Mouse (Mus musculus) kidney, embryonic 14.5 days (tissue): Measurements from ENCODE around the gene Retreg1. TPM values are rescaled to one million over a fixed set of nuclear protein-coding genes. Genes with fewer than 3 reads are reported as not detected.
A peak's percentile ranks its signal among the peaks of the same experiment; 100 is the strongest.

Experiments used
- ATAC-seq: fragments of 200-750 bp; cut with Nextera tagmentation; 2 replicates; pipeline ENCODE4 v1.8.0; 2017; ENCODE audit warnings: moderate number of reproducible peaks, mild to moderate bottlenecking, moderate TSS enrichment, moderate library complexity; ENCODE audit not compliant: low FRiP score, low TSS enrichment
- H3K27ac ChIP-seq: fragments of 300-500 bp; sonication (generic); 2 replicates; pipeline ENCODE4 v1.5.1; 2014; ENCODE audit warnings: low read depth, mild to moderate bottlenecking, low read length, moderate library complexity, mixed read lengths
- H3K27me3 ChIP-seq: fragments of 300-500 bp; sonication (generic); 2 replicates; pipeline ENCODE4 v1.6.1; 2014; ENCODE audit warnings: mild to moderate bottlenecking, low read length; ENCODE audit not compliant: control insufficient read depth, insufficient read depth
- H3K36me3 ChIP-seq: fragments of 300-500 bp; sonication (generic); 2 replicates; pipeline ENCODE4 v1.6.1; 2014; ENCODE audit warnings: low read length, mixed read lengths; ENCODE audit not compliant: control insufficient read depth, insufficient read depth
- H3K4me1 ChIP-seq: fragments of 300-500 bp; sonication (generic); 2 replicates; pipeline ENCODE4 v1.6.1; 2014; ENCODE audit warnings: low read length, mixed read lengths; ENCODE audit not compliant: control insufficient read depth, insufficient read depth
- H3K4me2 ChIP-seq: fragments of 300-500 bp; sonication (generic); replicated peaks from 2 replicates; pipeline ENCODE4 v1.6.1; 2014; ENCODE audit warnings: low read depth, mild to moderate bottlenecking, low read length
- H3K4me3 ChIP-seq: fragments of 300-500 bp; sonication (generic); 2 replicates; pipeline ENCODE4 v1.5.1; 2014; ENCODE audit warnings: mild to moderate bottlenecking, low read length
- H3K9ac ChIP-seq: fragments of 300-500 bp; sonication (generic); 2 replicates; pipeline ENCODE4 v1.6.1; 2014; ENCODE audit warnings: low read depth, mild to moderate bottlenecking, low read length, moderate library complexity
- H3K9me3 ChIP-seq: fragments of 300-500 bp; sonication (generic); 2 replicates; pipeline ENCODE4 v1.6.1; 2016; ENCODE audit warnings: low read length; ENCODE audit not compliant: control insufficient read depth
- WGBS: fragments of 180-500 bp; shearing (Covaris S2); extraction: QIAGEN DNeasy Blood & Tissue Kit; methylation state at CpG from one replicate; pipeline ENCODE4 v1.1.7; 2014; 5-methylcytosine and 5-hydroxymethylcytosine counted together
- polyA plus RNA-seq: library from polyadenylated mRNA; unstranded; fragments of >200 nt; fragmentation: Nextera tagmentation; extraction: Ambion mirVana; gene quantifications from 2 replicates; pipeline ENCODE4 v1.2.1, GENCODE M21; 2014

Gene Retreg1
- polyA plus RNA-seq, result 10.2 and 14.6 TPM in 2 replicates

DNA sequence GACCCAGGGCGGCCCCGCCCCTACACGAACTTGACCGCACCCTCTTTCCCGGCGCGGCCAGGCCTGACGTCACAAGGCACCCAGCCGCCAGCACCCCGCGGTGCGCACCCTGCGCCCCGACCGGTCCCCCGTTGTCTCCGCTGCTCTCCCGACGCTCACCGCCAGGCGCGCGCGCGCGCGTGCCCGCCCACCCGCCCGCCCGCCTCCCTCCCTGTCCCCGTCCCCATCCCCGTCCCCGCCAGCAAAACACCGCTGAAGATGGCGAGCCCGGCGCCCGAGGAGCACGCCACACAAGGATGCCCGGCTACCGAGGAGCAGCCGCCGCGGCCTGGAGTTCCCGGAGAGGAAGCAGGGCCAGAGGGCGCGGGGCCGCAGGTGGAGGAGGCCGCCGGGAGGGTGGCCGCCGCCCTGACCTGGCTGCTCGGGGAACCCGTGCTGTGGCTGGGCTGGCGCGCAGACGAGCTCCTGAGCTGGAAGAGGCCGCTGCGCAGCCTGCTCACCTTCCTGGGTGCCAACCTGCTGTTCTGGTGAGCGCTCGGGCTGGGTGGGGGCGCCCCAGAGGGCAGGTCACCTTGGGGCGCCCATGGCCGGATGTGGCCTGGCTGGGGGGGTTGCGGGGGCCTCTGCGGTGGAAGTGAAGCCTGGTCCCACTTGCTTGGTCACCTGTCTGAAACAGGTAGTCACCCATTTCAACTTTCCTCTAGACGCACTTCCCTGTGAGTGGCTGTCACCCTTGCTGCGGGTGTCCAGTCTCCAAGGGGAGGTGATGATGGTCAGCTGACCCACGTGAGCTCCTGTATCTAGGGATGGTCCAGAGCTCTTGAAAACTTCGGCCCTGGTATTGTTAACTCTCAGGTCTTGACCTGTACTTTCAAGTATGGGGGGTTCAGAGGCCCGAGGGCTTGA, at the start of gene Retreg1:
Retreg1 (plus strand) TSS at position 95 of the 906 bp plus-strand sequence.
- Histone ChIP-seq H3K4me3 (peak within 1 kb of the TSS; percentile 71), H3K36me3 (no peaks in the 10 kb centered on the region), H3K4me1 (no peaks in the 10 kb centered on the region), H3K27ac (no peak within 1 kb of the TSS; the same call in 1 of the 2 replicates), H3K9me3 (peaks cover 3% of the 10 kb centered on the region; the same call in 1 of the 2 replicates), H3K27me3 (peaks cover 9% of the 10 kb centered on the region), H3K9ac (peak within 1 kb of the TSS; percentile 73), H3K4me2 (peak within 1 kb of the TSS; percentile 95)
- ATAC-seq, result peak; percentile 83
- WGBS, result 1% methylated on average over 58 of the region's 72 CpGs

DNA sequence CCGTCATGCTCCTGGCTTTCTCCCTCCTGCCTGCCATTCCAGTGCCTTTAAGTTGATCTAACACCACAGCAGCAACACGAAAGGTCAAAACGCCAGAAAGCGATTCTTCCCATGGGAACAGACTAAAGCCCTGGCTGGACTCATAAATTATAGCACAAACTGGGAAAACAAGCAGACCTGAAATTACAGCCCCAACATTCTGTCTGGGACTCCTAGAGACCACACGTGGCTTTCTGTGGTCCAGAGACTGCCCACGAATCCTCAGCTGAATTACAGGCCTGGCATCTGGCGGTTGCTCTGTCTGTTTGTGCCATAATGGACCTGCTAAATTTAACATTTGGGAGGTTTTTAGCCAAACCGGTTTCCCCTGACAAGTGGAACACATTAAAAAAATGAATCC, 48.9 kb upstream of the Retreg1 start:
- Histone ChIP-seq H3K27ac (no peak overlapping the region), H3K4me2 (no peak overlapping the region), H3K4me3 (no peak overlapping the region), H3K4me1 (0 out of 2 replicates have a peak, but pooled peaks cover 7% of the 10 kb centered on the region), H3K9ac (no peak overlapping the region), H3K9me3 (no peaks in the 10 kb centered on the region), H3K27me3 (no peaks in the 10 kb centered on the region), H3K36me3 (peaks cover 65% of the 10 kb centered on the region)
- no peak for ATAC-seq
- 39% methylated on average over 8 of the region's 8 CpGs for WGBS

DNA sequence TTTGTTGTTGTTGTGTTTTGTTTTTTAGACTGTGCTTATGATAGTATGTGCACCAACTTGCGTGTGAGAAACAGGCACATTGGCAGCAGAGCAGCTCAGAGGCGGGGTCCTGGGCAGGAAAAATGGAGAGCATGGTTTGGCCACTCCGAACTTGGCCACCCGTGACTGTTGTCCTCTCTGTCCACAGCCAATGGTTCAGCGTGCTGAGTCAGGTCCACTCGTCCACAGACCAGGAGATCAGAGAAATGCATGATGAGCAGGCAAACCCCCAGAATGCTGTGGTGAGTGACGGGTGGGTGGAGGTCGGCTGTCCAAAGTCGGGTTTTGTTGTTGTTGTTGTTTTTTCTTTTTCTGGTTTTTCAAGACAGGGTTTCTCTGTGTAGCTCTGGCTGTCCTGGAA, 47.5 kb upstream of the Retreg1 start:
- 93% methylated on average over 9 of the region's 9 CpGs for WGBS
- ATAC-seq, result no peak

DNA sequence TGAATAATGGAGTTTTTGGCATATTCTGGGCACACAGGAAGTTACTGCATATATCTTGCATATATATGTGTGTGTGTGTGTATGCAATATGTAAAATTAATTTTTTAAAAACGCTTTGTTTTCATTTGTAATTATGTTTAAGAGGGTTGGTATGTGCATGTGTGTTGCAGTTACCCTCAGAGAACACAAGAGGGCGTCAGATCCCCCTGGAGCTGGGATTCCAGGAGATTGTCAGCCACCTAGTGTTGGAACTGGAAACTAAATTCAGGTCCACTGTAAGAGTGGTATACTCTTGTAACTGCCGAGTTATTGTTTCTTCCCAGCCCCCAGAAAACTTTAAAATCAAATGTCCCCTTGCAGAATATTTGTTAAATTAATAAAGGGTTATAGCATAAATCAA, 46.6 kb upstream of the Retreg1 start:
- Histone ChIP-seq H3K4me2 (no peak overlapping the region), H3K4me3 (no peak overlapping the region), H3K27ac (no peak overlapping the region), H3K9me3 (no peaks in the 10 kb centered on the region), H3K27me3 (no peaks in the 10 kb centered on the region), H3K4me1 (0 out of 2 replicates have a peak, but pooled peaks cover 7% of the 10 kb centered on the region), H3K36me3 (peaks cover 72% of the 10 kb centered on the region), H3K9ac (no peak overlapping the region)
- WGBS, result 63% methylated on average over 3 of the region's 3 CpGs
- ATAC-seq, result no peak

More for the DNA sequence above, 47.5 kb upstream of the Retreg1 start:
- Histone ChIP-seq H3K27me3 (no peaks in the 10 kb centered on the region), H3K9ac (no peak overlapping the region), H3K9me3 (no peaks in the 10 kb centered on the region), H3K27ac (no peak overlapping the region), H3K4me3 (no peak overlapping the region), H3K4me1 (0 out of 2 replicates have a peak, but pooled peaks cover 7% of the 10 kb centered on the region), H3K36me3 (peaks cover 65% of the 10 kb centered on the region), H3K4me2 (no peak overlapping the region)

DNA sequence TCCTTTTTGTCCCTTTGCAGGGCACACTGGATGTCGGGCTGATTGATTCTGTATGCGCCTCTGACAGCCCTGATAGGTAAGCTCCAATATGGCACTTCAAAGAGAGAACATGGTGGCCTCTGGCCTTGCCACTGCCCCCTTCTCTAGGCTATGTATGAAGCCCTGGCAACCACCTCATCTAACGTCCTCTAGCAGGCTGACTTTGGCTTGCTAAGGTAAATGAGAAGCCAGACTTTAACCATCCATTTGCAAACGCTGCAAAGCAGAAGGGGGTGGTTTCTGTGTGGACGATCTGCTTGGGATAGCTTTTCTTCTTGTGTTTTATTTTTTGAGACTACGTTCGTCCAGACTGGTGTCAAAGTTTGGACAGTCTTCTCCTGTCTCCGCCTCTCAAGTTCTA, 45.8 kb upstream of the Retreg1 start:
- H3K27me3 ChIP-seq, result no peaks in the 10 kb centered on the region
- H3K9me3 ChIP-seq, result no peaks in the 10 kb centered on the region
- peaks cover 78% of the 10 kb centered on the region for H3K36me3 ChIP-seq
- no peak overlapping the region for H3K9ac ChIP-seq
- no peak overlapping the region for H3K4me3 ChIP-seq
- no peak overlapping the region for H3K27ac ChIP-seq
- no peak for ATAC-seq
- H3K4me1 ChIP-seq, result 0 out of 2 replicates have a peak, but pooled peaks cover 7% of the 10 kb centered on the region
- no peak overlapping the region for H3K4me2 ChIP-seq
- WGBS, result 82% methylated on average over 8 of the region's 8 CpGs

DNA sequence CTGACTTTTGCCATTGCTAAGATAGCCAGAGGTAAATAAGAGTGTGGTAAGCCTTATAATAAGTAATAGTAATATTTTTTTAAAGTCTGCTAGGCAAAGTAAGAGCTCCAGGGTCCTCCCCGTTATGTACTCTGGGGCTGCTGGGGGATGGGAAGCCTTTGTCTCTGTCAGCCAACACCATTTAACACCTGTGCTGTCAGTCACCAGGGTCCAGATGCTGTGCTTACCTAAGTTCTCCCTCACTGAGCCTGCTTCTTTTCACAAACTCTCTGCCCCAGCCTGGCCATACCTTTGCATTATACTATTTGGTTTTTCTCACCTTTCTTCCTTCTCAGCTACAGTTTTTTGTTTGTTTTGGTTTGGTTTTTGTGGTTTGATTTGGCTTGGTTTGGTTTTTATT, 45.1 kb upstream of the Retreg1 start:
- WGBS, result 91% methylated on average over 1 of the region's 1 CpGs
- Histone ChIP-seq H3K4me3 (no peak overlapping the region), H3K36me3 (peaks cover 77% of the 10 kb centered on the region), H3K9ac (no peak overlapping the region), H3K4me2 (no peak overlapping the region), H3K9me3 (no peaks in the 10 kb centered on the region), H3K27me3 (no peaks in the 10 kb centered on the region), H3K4me1 (0 out of 2 replicates have a peak, but pooled peaks cover 7% of the 10 kb centered on the region), H3K27ac (no peak overlapping the region)
- no peak for ATAC-seq

DNA sequence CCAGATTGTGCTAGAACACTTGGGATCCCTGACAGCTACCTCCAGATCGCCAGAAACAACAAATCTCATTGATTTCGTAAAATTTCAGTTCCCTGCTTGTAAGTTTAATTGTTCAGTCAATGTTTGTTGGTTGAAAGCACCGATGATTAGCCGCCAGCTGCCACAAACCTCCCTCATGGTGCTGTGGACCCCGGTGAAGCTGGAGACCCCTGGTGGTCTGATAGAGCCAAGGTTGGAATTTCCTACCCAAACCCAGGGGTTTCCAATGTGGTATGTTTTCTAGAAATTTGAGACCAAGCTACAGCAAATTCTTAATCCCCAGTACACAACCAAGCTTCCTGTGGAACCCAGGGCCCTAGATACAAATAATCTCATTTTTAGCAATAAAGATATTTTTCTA, 41.3 kb upstream of the Retreg1 start:
- H3K27ac ChIP-seq, result no peak overlapping the region
- no peak for ATAC-seq
- H3K36me3 ChIP-seq, result peaks cover 85% of the 10 kb centered on the region
- 0 out of 2 replicates have a peak, but pooled peaks cover 5% of the 10 kb centered on the region for H3K4me1 ChIP-seq
- no peaks in the 10 kb centered on the region for H3K27me3 ChIP-seq
- no peaks in the 10 kb centered on the region for H3K9me3 ChIP-seq
- no peak overlapping the region for H3K4me3 ChIP-seq
- H3K9ac ChIP-seq, result no peak overlapping the region
- WGBS, result 80% methylated on average over 5 of the region's 5 CpGs
- H3K4me2 ChIP-seq, result no peak overlapping the region

DNA sequence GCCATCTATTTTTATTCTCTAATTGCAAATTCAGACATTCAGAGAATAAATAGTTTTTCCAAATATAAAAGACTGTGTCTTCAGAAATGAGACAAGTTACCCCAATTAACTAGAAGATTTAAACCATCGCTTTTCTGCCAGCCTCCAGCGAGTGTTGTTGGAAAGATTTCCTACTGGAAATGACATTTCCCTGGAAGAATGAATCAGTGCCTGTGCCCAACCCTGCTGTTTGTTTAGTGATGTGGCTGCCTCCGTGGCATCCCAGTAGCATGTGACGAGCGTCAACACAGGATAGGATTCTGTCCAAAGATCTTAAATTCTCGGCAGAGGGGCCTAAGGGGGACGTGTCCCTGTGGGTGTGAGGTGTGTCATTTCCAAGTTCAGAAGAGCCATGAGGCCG, 40.8 kb upstream of the Retreg1 start:
- H3K36me3 ChIP-seq, result peaks cover 85% of the 10 kb centered on the region
- no peaks in the 10 kb centered on the region for H3K9me3 ChIP-seq
- H3K9ac ChIP-seq, result no peak overlapping the region
- no peaks in the 10 kb centered on the region for H3K27me3 ChIP-seq
- 57% methylated on average over 8 of the region's 8 CpGs for WGBS
- no peak overlapping the region for H3K4me2 ChIP-seq
- H3K27ac ChIP-seq, result no peak overlapping the region
- H3K4me1 ChIP-seq, result 0 out of 2 replicates have a peak, but pooled peaks cover 5% of the 10 kb centered on the region
- H3K4me3 ChIP-seq, result no peak overlapping the region
- no peak for ATAC-seq

DNA sequence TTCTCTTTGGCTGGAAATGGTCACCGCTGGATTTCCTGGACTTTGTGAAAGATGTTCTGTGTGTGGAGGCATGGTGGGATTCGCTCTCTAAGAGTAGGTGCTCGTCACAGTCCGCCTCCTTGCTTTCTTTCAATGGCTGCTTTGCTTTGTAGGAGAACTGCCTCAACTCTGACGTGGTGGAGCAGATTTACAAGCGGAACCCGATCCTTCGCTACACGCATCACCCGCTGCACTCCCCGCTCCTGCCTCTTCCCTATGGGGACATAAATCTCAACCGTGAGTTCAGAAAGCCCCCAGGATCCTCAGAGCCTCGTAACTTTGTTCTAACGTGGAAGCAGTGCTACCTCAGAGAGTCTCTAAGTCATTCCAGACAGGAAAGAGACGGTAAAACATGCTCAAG, 39.9 kb upstream of the Retreg1 start:
- peak; percentile 63 for ATAC-seq
- H3K9ac ChIP-seq, result no peak overlapping the region
- 0 out of 2 replicates have a peak, but pooled peaks cover 5% of the 10 kb centered on the region for H3K4me1 ChIP-seq
- H3K27me3 ChIP-seq, result no peaks in the 10 kb centered on the region
- no peaks in the 10 kb centered on the region for H3K9me3 ChIP-seq
- no peak overlapping the region for H3K4me3 ChIP-seq
- H3K4me2 ChIP-seq, result no peak overlapping the region
- H3K36me3 ChIP-seq, result peaks cover 86% of the 10 kb centered on the region
- 17% methylated on average over 15 of the region's 15 CpGs for WGBS
- H3K27ac ChIP-seq, result no peak overlapping the region
